Mouse (Mus musculus): ENCODE measurements around the gene Thbd. TPM values are rescaled to one million over a fixed set of nuclear protein-coding genes. Genes with fewer than 3 reads are reported as not detected.

Gene Thbd
- polyA plus RNA-seq (2015; fragmentation: Nextera tagmentation; extraction: Ambion mirVana) = 21.7 and 23.0 TPM in 2 replicates

DNA sequence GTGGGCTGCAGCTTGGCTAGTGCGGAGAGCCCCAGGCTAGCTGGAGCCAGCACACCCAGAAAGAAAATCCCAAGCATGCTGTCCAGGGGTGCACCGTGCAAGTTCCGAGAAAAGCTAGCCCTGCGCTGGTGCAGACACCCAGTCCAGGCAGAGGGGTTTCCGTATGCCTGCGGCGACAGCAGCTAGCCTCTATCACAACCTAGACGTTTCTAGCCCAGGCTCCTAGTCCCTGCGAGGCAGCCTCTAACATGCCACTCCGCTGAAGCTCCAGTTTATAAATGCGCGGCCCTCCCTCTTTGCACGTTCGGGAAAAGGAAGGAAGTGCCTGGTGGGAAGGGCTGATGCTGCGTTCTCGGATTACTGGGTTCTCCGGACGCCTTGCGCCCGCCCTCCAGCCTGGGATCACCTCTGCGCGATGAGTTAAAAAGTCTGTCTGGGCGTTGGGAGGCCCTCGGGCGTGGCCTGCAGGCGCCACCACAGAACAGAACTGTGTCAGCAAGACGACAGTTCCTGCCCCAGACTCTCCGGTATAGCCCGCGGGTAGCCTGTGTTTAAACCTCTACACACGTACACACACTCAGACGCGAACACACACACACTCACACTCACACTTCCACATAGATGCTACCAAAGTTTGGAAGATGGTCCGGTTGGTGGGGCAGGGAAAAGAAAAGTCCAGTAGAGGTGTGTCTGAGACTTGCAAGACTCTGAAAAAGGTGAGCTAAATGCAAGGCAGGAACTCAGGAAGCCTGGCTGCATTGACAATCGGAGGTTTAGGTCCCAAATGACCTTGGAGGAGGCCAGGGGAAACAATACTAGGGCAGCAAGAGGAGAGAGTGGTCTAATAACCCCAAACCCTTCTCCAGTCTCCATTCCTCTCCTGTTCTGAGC is at the start of gene Thbd:
TSS of gene Thbd (minus strand) at position 319 of the 891 bp plus-strand sequence.
- Histone ChIP-seq H3K4me3 (replicated peaks) (peak within 1 kb of the TSS; percentile 42), H3K9me3 (replicated peaks) (no peaks in the 10 kb centered on the region), H3K27ac (replicated peaks) (no peak within 1 kb of the TSS; the same call in 1 of the 2 replicates), H3K27me3 (peaks cover 39% of the 10 kb centered on the region), H3K9ac (0 out of 2 replicates have a peak within 1 kb of the TSS, but pooled peaks have one; percentile 37), H3K36me3 (no peaks in the 10 kb centered on the region), H3K4me1 (peaks cover 31% of the 10 kb centered on the region), H3K4me2 (replicated peaks) (peak within 1 kb of the TSS; percentile 65)
- ATAC-seq (ENCODE audit: insufficient number of reproducible peaks, low FRiP score, low TSS enrichment, low read depth) = peak; percentile 58
- WGBS = 1% methylated on average over 35 of the region's 35 CpGs

- H3K27ac ChIP-seq (replicated peaks) = no peak overlapping the region
- no peak overlapping the region for H3K4me2 ChIP-seq (replicated peaks)
- no peak overlapping the region for H3K4me3 ChIP-seq (replicated peaks)
- no peak overlapping the region for H3K9ac ChIP-seq
- no peaks in the 10 kb centered on the region for H3K9me3 ChIP-seq (replicated peaks)
- no peaks in the 10 kb centered on the region for H3K36me3 ChIP-seq
- no peaks in the 10 kb centered on the region for H3K4me1 ChIP-seq
- no peak for ATAC-seq (ENCODE audit: insufficient number of reproducible peaks, low FRiP score, low TSS enrichment, low read depth)
- H3K27me3 ChIP-seq = no peaks in the 10 kb centered on the region
Observed at GRCm38 (mm10) chr2:148455341-148455740, 47.4 kb upstream of the Thbd start.

- Histone ChIP-seq H3K9me3 (replicated peaks) (no peaks in the 10 kb centered on the region), H3K36me3 (no peaks in the 10 kb centered on the region), H3K4me3 (replicated peaks) (no peak overlapping the region), H3K4me2 (replicated peaks) (no peak overlapping the region), H3K9ac (no peak overlapping the region), H3K27me3 (no peaks in the 10 kb centered on the region), H3K4me1 (no peaks in the 10 kb centered on the region), H3K27ac (replicated peaks) (no peak overlapping the region)
- no peak for ATAC-seq (ENCODE audit: insufficient number of reproducible peaks, low FRiP score, low TSS enrichment, low read depth)
- 63% methylated on average over 4 of the region's 4 CpGs for WGBS
Observed at GRCm38 (mm10) chr2:148454014-148454542, 46.1 kb upstream of the Thbd start.

DNA sequence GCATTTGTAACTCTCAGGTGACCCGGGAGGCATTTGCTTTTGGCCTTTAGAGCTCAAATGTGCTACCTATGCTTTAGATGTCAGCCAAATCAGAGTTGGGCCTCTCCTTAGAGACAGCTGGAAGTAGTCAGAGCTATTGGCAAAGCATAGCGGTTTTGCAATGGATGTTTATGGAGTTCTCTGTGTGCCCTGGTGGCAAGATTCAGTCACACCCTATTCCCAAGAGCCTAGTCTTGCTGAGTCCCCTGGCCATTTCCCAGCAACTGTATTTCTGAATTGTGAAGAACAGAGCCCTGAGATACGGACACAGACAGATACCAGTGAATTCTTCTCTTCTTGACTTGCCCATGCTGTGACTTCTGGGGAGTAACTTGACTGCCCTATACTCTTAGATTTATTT is 45.1 kb upstream of the Thbd start:
- Histone ChIP-seq H3K9me3 (replicated peaks) (no peaks in the 10 kb centered on the region), H3K9ac (no peak overlapping the region), H3K27ac (replicated peaks) (no peak overlapping the region), H3K4me3 (replicated peaks) (no peak overlapping the region), H3K4me1 (no peaks in the 10 kb centered on the region), H3K36me3 (no peaks in the 10 kb centered on the region), H3K27me3 (no peaks in the 10 kb centered on the region), H3K4me2 (replicated peaks) (no peak overlapping the region)
- ATAC-seq (ENCODE audit: insufficient number of reproducible peaks, low FRiP score, low TSS enrichment, low read depth) = no peak
- 81% methylated on average over 3 of the region's 3 CpGs for WGBS

DNA sequence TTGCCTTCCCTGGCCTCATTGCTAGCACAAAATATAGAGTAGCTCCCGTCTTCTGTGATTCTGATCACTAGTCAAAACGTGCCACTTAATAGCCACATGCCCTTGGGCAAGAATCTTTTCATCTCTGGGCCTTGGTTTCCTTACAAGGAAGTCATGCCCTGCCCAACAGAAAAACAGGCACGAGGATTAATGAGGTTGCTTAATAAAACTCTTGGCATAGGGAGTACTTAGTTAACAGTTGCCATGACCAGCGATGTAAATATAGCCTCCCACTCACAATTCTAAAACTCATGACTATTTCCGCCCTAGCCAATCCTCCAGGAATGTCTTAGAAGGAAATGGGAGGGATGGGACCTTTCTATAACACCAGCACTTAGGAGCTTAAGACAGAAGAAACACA is 43.5 kb upstream of the Thbd start:
- Histone ChIP-seq H3K4me3 (replicated peaks) (no peak overlapping the region), H3K9me3 (replicated peaks) (no peaks in the 10 kb centered on the region), H3K36me3 (no peaks in the 10 kb centered on the region), H3K27ac (replicated peaks) (no peak overlapping the region), H3K9ac (no peak overlapping the region), H3K4me2 (replicated peaks) (no peak overlapping the region), H3K4me1 (no peaks in the 10 kb centered on the region), H3K27me3 (no peaks in the 10 kb centered on the region)
- ATAC-seq (ENCODE audit: insufficient number of reproducible peaks, low FRiP score, low TSS enrichment, low read depth) = no peak
- 60% methylated on average over 5 of the region's 5 CpGs for WGBS

DNA sequence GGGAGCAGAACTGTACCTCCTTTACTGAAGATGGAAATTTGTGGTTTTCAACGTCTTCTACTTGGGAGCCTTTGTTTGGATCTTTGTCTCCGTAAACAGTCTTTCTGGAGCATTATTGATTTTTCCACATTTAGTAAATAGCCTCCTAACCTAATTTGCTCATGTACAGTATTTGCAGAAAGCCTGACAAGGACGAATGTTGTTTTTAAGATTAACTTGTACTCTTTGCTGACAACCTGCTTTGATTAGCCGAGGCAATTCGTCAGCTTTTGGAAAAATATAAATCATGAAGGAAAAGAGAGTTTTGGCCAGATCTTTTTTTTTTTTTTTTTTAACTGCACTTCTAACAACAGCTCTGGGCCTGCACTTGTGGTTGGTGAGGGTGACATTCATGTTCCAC is 42.6 kb upstream of the Thbd start:
- H3K36me3 ChIP-seq = no peaks in the 10 kb centered on the region
- ATAC-seq (ENCODE audit: insufficient number of reproducible peaks, low FRiP score, low TSS enrichment, low read depth) = no peak
- 70% methylated on average over 5 of the region's 5 CpGs for WGBS

DNA sequence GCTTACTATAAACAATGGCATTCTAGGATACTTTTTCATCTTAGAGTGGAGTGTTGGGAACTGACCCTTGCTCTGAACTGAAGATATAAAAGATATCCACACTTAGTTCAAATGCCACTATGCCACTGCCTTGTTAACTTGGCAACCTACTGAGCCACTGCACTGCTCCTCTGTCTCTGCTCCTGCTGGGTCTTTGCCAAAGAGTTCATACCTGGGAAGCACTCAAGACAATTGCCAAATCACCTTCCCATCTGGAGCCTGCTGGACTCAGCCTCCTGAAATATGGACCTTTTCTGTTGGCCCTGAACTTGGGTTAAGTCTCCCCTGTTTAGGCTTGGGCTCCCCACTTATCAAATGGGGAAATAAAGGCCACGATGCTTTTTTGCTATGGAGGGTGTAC is 41.7 kb upstream of the Thbd start:
- no peak overlapping the region for H3K4me2 ChIP-seq (replicated peaks)
- H3K36me3 ChIP-seq = no peaks in the 10 kb centered on the region
- no peaks in the 10 kb centered on the region for H3K4me1 ChIP-seq
- WGBS = 92% methylated on average over 1 of the region's 1 CpGs
- no peak overlapping the region for H3K27ac ChIP-seq (replicated peaks)
- no peaks in the 10 kb centered on the region for H3K27me3 ChIP-seq
- H3K9me3 ChIP-seq (replicated peaks) = no peaks in the 10 kb centered on the region
- ATAC-seq (ENCODE audit: insufficient number of reproducible peaks, low FRiP score, low TSS enrichment, low read depth) = no peak
- no peak overlapping the region for H3K4me3 ChIP-seq (replicated peaks)
- H3K9ac ChIP-seq = no peak overlapping the region

More for the DNA sequence above, 42.6 kb upstream of the Thbd start:
- H3K4me1 ChIP-seq = no peaks in the 10 kb centered on the region
- H3K9ac ChIP-seq = no peak overlapping the region
- H3K9me3 ChIP-seq (replicated peaks) = no peaks in the 10 kb centered on the region
- no peak overlapping the region for H3K4me3 ChIP-seq (replicated peaks)
- no peak overlapping the region for H3K27ac ChIP-seq (replicated peaks)
- H3K4me2 ChIP-seq (replicated peaks) = no peak overlapping the region
- H3K27me3 ChIP-seq = no peaks in the 10 kb centered on the region

DNA sequence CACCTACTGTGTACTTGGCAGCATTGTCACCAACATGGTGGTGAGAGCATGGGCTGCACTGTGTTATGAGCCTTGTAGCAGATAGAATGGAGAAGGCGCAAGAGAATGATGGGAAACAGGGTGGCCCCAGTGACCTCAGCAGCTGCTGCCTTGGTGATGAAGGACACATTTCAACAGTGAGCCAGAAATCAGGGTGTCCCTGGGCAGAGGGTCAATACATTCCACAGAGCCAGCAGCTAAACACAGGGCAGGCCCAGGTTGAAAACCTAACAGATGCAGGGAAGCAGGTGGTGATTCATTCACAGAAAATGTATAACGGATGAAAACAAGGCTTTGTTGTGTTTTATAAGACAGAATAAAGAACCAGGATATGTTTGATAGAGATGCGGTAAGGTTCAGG is 38.5 kb upstream of the Thbd start:
- 78% methylated on average over 3 of the region's 3 CpGs for WGBS
- H3K4me1 ChIP-seq = no peaks in the 10 kb centered on the region
- H3K4me2 ChIP-seq (replicated peaks) = no peak overlapping the region
- ATAC-seq (ENCODE audit: insufficient number of reproducible peaks, low FRiP score, low TSS enrichment, low read depth) = no peak
- H3K27me3 ChIP-seq = no peaks in the 10 kb centered on the region
- no peaks in the 10 kb centered on the region for H3K36me3 ChIP-seq
- no peak overlapping the region for H3K9ac ChIP-seq
- no peak overlapping the region for H3K4me3 ChIP-seq (replicated peaks)
- no peaks in the 10 kb centered on the region for H3K9me3 ChIP-seq (replicated peaks)
- no peak overlapping the region for H3K27ac ChIP-seq (replicated peaks)

- Histone ChIP-seq H3K4me1 (no peaks in the 10 kb centered on the region), H3K4me3 (replicated peaks) (no peak overlapping the region), H3K9ac (no peak overlapping the region), H3K4me2 (replicated peaks) (no peak overlapping the region), H3K27ac (replicated peaks) (no peak overlapping the region), H3K36me3 (no peaks in the 10 kb centered on the region), H3K27me3 (no peaks in the 10 kb centered on the region), H3K9me3 (replicated peaks) (no peaks in the 10 kb centered on the region)
- no peak for ATAC-seq (ENCODE audit: insufficient number of reproducible peaks, low FRiP score, low TSS enrichment, low read depth)
- WGBS = 76% methylated on average over 1 of the region's 1 CpGs
Observed at GRCm38 (mm10) chr2:148445616-148446015, 37.6 kb upstream of the Thbd start.

- no peak for ATAC-seq (ENCODE audit: insufficient number of reproducible peaks, low FRiP score, low TSS enrichment, low read depth)
- Histone ChIP-seq H3K4me2 (replicated peaks) (no peak overlapping the region), H3K36me3 (no peaks in the 10 kb centered on the region), H3K9ac (no peak overlapping the region), H3K4me3 (replicated peaks) (no peak overlapping the region), H3K9me3 (replicated peaks) (no peaks in the 10 kb centered on the region), H3K4me1 (no peaks in the 10 kb centered on the region), H3K27ac (replicated peaks) (no peak overlapping the region), H3K27me3 (no peaks in the 10 kb centered on the region)
- WGBS = 61% methylated on average over 1 of the region's 1 CpGs
Observed at GRCm38 (mm10) chr2:148444472-148444871, 36.5 kb upstream of the Thbd start.

GRCm38 (mm10) chr2:148443249-148443958 is 35.4 kb upstream of the Thbd start, which contains the start of gene Cd93:
Gene Cd93, minus strand, starts transcription at chr2:148443563.
- no peak for ATAC-seq (ENCODE audit: insufficient number of reproducible peaks, low FRiP score, low TSS enrichment, low read depth)
- no peak within 1 kb of the TSS for H3K4me2 ChIP-seq (replicated peaks)
- WGBS = 52% methylated on average over 13 of the region's 13 CpGs
- no peaks in the 10 kb centered on the region for H3K9me3 ChIP-seq (replicated peaks)
- H3K27ac ChIP-seq (replicated peaks) = peak within 1 kb of the TSS; percentile 8; the same call in 1 of the 2 replicates
- no peaks in the 10 kb centered on the region for H3K27me3 ChIP-seq
- no peak within 1 kb of the TSS for H3K9ac ChIP-seq
- H3K4me3 ChIP-seq (replicated peaks) = peak within 1 kb of the TSS; percentile 16
- no peaks in the 10 kb centered on the region for H3K36me3 ChIP-seq
- no peaks in the 10 kb centered on the region for H3K4me1 ChIP-seq

Data from embryonic facial prominence, embryonic 15.5 days (tissue).